Mouse (Mus musculus): ENCODE measurements around the gene Lcn12.
A peak's percentile ranks its signal among the peaks of the same experiment; 100 is the strongest.

The Lcn12 gene

DNA sequence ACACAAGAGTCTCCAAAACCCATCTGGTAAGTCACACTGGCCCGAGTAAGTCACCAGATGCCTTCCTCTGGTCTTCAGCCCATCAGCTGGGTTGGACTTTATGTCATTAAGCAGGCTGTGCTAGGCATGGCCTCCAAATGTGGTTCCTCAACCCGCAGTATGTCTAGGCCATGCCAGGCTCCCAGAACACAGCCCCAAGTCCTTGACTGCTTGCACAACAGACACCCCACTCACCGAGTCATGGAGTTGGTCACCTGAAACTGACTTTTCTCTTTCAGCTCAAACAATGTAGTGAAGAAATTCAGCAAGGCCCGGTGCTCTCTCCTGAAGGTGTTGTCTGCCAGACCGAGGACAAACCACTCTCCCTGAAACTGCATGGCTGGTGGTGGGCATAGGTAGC is 723 bp downstream of the Lcn12 start:
- DNase-seq = no peak

DNA sequence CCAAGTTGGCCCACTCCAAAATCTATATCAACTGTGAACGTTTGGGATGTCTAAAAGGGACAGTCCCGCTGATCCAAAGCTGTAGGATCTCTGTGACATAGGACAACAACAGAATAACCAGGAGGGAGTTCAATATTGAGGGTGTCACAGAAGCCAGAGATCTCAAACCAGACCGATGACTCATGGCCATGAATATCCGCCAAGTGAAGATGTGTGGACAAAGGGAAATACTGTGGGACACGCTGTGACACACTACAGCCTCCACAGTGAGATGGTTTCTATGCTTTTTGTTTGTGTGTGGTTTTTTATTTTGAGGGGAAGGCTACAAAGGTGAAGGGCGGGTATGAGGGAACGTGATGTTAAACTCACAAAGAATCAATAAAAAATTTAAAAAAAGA is 5.0 kb downstream of the Lcn12 start:
- DNase-seq = no peak

DNA sequence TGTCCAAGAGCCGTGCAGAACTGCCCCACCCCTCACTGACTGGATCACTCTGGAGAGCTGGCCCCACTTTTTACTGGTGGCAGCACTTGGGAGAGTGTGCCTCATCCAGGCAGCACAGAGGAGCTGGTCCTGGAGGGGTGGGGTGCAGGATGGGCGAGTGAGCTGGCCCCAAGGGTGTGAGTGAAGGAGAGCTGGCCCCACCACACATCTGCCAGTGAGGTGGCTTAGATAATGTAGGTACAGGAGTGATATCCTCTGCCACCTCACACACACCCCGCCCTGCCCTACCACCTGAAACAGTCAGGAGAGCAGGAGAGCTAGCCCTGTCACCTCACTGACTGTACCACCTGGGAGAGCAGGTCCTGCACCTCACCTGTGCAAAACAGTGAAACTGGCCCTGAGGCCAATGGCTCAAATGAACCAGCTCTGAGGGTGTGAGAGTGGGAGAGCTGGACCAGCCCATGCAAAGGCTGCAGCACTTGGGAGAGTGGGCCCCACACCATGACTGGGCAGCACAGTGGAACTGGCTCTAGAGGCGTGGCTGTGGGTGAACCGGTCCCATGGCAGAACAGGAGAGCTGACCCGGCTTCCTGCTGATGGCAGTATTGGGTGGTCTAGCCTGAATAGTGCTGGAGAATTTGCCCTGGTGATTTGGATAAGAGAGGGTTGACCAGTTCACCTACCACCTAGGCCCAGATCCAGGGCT is 5.6 kb downstream of the Lcn12 start:
- DNase-seq = no peak

DNA sequence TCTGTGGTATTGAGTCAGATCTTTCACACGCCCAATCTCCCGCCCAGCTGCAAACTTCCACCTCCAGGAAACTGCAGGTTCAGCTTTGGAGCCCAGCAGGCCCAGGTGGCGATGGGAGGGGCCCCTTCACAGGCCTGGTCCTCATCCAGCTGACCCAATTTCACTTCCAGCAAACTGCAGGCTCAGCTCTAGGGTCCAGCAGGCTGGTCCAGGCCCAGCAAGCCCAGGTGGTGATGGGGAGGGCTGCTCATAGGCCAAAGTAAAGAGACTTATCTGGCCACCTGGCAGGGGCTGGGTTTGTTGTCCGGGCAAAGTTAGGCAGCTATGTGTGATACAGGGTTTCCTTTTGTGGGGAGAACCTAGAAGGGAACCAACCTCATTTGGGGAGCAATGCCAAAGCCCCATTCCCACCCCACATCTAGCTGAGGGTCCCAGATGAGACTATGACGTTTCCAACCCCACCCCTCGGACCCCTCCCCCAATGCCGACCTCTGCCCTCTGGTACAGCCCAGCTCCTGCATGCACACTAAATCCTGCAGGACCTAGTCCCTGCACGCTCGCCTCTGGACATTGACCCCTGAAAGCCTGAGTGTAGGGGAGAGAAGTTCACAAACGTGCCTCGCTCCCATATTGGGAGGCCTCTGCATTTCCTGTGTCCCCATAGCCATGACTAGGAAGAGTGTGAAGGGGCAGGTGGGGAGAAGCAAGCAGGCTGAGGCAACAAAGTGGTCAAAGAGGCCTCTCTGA is 8.6 kb downstream of the Lcn12 start:
- DNase-seq = no peak

DNA sequence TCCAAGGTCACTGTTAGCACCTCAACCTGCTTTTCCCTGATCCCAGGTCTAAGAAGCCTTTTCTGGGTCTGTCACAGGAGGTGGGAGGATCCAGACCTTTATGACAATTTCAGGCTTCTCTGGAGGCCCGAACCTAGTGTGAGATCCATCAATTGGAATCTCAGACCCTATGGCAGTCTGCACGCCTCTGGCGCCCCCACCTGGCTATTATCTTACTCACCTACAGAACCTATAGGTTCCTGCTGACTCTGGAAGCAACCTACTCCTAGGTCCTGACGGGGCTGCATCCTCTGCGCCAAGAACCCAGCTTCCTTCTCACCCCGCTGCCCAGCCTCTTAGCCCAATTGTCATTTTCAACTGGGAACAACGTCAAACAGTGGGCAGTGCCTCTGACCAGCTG is 10.7 kb downstream of the Lcn12 start:
- peak; percentile 58 for DNase-seq

DNA sequence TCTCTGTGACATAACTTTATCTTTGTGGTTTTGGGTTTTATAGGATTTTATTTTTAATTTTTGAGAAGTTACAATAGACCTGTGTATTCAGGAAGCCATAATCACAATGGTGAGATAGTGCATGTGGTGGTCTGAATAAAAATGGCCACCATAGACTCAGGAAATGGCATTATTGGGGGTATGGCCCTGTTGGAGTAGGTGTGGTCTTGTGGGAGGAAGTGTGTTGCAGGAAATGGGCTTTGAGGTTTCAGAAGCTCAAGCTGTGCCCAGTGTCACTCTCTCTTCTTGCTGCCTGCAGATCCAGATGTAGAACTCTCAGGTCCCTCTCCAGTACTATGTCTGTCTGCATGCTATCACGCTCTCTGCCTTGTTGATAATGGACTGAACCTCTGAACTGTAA is 13.2 kb downstream of the Lcn12 start:
- no peak for DNase-seq

DNA sequence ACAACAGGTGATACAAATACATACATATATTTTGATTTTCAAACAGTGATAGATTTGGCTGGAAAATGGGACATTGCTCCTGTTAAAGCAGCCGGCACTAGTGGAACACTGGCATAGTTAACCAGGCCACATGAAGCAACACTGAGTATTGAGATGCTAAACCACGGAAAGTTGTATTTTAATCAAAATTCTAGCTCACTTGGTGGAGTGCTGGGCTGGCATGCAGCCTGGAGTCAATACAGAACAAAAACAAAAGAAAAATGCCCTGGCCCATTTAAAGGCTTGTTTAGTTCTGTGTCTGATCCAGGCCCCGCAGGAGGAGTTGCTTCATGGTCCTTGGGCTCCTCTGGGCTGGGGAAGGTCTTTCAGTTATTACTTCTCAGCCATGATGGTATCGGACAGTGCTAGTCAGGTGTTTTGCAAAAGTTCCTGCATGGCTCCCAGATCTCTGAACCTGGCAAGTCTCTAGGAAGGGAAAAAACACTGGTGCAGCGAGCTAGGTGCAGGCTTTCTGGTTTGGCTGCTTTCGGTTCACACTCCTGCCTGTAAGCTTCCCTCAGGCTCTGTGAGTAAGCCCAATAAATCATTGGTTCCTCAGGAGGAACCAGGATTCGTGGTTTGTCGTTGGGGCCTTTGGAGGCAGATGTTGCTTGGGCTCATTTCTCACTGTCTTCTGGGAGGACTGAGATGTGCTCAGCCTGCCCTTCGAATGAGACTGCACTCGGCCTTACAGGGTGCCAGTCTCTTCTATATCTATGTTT is 14.0 kb downstream of the Lcn12 start:
- no peak for DNase-seq

DNA sequence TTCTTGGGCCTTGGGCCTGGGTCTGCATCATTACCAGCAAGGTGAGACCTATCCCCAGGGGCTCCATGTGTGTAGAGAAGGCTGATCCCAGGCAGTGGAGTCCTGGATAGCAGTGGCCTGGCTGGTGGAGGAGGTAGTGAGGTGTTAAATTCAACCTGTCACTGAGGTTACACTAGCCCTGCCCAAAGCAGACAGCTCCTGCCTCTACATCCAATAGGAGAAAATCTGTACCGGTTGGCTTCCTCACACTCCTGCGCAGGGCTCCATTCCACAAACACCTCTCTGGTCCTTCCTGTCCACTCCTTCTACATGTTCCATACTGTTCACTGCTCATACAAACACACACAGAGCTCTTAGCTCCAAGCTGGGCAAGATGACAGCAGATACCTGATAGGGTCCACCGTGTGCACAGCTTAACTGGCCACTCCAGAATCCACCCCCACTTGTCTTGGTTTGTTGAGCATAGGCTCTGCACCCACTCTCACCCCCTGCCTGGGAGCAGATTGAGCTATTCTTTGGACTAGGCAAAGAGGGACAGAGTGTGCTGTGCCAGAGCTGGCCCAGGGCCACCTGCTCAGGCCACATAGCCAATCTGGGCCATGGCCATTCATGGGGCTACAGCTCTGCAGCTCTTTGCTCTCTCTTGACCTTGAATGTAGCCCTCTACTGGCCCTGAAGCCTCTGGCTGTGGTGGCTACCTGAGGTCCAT is 15.6 kb downstream of the Lcn12 start:
- no peak for DNase-seq

DNA sequence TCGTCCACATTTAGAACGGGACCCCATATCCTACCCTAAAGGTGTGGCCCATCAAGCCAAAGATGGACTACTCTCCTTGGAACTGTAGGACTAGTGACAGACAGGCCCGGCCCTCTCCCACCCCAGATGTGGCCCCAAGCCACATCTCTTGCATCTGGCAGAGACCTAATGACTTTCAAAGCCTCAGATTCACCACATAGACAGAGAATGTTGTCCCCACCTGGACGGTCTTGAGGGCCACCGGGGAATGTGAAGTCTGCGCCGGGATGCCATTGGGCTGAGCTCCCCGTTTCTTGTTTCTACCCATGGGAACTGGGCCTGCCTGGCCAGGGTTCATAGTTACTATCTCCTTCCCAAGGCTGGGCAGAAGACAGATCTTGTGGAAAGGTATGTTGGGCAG is 16.2 kb downstream of the Lcn12 start:
- DNase-seq = no peak

DNA sequence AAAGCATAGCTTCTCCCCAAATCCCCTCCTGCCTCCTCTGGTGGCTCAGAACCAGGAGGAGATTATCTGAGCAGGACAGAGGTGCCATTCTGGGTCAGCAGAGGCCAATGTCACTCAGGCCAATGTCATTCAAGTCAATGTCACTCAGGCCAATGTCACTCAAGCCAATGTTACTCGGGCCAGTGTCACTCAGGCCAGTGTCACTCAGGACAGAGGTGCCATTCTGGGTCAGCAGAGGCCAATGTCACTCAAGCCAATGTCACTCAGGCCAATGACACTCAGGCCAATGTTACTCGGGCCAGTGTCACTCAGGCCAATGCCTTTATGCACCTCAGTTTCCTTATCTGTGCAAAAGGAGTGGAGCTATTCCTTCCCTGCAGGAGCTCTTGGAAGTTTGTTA is 21.2 kb downstream of the Lcn12 start:
- no peak for DNase-seq

DNA sequence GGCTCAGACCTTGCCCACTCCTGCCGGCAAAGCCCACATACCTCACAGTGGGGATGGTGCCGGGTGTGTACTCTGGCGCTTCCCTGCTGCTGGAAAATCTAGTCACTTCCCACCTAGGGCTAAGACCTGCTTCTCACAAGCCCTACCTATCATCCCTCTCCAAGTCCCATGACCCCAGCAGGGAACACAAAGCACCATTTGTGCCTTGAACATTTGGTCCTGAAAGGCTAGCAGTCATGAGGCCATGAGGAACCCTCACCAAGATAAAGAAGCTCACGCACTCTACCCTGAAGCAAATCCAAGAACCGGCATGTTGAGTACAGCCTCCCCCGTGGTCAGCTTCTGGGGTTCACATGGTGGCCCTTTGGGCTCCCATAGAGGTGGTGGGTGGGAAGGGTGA is 23.7 kb downstream of the Lcn12 start, which contains the start of gene Ptgds:
Gene Ptgds (minus strand): TSS at position 78 of the 400 bp plus-strand sequence.
- no peak for DNase-seq

DNA sequence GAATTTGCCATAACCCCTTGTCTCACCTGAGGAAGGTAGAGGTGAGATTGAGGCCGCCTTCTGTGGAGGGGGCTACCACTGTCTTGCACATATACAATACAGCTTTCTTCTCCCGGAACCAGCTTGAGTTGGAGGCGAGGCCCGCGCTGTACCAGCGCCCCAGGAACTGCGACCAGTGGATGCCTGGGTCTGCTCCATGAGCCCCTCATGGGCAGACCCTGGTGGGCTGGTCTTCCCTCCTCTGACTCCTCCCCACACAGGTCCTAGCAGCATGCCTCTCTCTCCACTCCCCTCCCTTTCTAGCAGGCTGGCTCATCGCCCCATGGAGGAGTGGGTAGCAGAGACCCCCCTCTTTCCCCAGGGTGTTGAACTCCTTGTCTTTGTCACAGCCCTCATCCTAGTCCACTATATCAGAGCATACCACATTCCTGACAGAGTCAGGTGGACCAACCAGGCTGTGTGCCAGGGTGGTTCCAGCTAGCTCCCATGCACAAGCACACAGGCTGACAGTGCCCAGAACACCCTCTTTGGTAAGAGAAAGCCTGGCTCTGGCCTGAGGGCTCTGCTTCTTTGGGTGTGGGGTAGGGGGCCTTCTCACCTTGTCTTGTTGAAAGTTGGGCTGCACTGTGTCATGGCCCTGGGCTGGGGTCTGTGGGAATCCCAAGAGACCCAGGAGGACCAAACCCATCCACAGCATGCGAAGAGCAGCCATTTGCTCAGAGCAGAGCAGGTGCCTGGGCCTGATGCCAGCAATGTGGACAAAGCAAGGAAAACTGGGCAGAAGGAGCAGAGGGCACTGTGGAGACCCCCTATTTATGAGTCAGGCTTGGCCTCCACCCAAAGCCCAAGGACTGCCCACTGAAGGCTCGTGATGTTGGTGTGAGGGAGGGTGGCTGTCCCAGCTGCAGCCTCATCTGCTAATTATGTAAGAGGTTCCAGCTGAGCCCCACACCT is 24.5 kb downstream of the Lcn12 start:
- DNase-seq = no peak

DNA sequence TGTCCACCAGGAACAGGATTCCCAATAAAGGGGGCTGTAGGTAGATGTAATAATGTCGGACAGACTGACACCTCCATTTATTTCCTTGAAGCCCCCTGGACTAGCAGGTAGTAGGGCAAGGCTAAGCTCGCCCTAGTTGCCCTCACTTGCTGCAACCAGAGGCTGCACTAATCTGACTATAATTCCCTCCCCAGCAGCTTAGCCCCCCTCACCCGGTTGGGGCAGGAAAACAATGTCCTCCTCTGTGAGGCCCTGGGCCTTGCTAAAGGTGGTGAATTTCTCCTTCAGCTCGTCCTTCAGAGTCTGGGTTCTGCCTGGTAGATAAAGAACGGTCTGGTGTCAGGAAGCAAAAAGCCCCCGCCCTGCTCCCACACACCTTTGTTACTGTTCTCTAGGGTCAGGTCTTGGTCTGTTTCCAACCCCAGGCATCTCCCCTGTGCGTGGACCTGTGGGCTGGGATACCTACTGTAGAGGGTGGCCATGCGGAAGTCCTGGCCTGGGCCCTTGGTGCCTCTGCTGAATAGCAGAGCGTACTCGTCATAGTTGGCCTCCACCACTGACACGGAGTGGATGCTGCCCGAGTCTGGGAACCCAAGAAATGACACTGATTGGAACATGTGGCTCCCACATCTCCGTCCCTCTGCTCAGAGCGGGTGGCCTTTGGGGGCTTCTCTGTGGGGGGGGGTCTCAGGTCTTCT is 26.0 kb downstream of the Lcn12 start:
- no peak for DNase-seq

DNA sequence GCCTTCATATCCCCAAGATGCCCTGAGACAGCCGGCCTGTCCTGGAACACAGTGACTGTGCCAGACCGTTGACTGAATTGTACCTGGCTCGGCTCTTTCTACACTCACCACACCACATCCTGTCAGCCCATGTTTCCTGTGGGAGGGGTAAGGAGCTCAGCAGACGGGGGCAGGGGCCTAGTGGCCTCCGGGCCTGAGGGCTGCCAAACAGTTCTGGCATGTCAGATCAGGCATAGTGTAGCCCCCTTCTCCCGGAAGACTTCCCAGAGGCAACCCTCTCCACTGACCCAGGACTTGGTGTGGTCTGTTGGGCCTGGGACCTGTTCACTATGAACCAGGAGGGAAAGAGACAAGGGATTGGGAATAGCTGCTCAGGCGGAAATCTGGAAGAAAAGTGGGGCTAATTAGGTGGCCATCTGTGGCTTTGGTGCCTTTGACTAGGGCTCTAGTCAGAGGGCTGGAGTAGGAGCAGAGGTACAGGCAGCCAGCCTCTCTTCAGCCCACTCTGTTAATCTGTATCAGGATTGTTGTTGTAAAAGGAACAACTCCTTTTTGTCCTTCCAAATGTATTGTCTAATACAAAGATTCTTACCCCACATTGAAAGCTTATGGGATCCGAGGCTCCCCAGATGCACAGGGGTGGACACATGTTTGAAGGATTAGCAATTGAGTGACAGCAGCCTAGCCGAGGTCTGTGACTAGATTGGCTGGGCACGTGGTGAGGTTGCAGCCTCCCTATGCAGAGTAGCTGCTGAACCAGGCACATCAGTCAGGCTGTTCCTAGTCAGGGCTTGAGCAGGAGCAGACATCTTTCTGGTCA is 27.7 kb downstream of the Lcn12 start:
- peak; percentile 14 for DNase-seq

DNA sequence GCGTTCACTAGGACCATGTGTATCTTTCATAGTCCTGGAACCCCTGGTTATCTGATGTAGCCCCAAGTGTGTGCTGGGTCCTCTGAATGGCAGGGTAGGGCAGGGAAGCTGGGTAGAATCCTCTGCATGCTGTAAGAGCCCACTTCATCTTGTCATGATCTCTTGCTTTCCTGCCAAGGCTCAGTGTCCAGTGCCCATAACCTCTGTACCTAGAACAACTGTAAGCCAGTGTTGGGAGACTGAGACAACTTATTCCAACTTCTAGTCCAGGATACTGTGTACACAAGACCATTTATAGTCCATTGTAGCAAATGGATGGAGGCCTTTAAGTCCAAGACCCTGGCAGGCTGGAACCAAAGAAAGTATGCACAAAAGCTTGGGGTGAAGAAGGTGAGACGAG is 28.5 kb downstream of the Lcn12 start:
- DNase-seq = no peak

DNA sequence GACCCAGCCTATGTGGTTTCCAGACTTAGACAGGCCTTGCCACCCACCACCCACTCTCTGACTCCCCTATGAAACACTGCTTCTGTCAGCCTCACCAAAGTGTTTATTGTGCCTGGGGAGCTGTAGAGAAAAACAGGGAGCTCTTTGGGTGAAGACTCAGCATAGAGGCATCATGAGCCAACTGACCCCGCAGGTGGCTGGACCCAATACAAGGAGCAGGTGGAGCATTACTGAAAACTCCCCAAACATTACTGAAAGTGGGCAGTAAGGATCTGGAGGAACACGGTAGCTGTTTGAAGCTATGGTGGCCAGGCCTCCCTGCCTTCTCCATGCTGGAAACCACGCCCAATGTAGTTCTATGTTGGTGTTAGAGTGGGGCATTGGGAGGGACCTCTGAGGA is 30.1 kb downstream of the Lcn12 start:
- no peak for DNase-seq

DNA sequence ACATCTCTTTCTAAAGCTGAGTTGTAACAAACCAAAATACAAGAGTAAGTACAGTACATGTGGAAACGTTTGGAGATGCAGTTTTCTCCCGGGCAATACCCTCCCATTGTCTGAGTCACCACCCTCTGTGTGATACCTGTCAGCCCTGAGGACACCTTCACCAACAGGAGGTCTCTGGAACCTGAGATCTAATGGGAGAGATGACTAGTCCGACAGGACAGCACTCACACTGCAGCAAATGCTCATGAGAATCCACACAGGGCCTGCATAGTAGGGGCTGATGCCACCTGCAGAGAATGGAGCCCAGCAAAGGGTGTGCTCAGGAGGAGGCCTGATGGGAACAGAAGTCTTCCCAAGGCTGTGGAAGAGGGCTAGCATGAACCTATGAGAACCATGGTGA is 32.3 kb downstream of the Lcn12 start:
- DNase-seq = no peak

DNA sequence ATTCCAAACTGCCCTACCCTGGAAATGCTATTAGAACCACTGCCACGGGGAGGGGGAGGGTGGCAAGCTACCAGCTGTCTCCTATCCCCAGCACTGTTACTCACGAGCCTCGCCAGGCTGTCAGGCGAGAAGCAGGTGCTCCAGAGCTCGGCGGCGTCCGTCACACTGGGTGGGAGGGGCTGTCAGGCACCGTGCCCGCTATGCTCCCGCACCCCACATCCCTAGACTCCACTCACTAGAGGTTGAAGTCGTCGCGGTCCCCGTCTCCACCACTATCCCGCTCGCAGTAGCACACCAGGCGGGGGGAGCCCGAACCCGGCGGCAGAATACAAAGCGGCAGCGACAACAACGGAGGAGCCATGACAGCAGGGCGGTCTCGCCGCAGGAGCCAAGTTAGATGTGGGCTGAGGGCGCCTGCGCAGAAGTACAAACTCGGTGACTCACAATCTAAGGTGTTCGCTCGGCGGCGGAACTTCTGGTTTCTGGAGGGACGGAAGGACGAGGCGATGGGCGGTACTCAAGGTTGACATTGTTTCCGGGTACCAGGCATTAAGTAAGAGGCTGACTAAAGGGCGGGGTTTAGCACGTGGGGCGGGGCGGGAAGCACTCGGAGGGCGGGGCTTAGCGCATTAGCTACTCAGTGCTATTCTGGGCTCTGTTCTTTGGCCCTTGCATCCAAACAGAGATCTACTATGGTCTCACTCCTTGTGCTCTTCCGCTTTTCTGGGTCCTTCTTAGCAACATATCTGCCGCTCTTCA is 33.0 kb downstream of the Lcn12 start, which contains the start of gene Paxx:
Gene Paxx (minus strand): TSS at position 544 of the 759 bp plus-strand sequence.
- peak; percentile 94 for DNase-seq

DNA sequence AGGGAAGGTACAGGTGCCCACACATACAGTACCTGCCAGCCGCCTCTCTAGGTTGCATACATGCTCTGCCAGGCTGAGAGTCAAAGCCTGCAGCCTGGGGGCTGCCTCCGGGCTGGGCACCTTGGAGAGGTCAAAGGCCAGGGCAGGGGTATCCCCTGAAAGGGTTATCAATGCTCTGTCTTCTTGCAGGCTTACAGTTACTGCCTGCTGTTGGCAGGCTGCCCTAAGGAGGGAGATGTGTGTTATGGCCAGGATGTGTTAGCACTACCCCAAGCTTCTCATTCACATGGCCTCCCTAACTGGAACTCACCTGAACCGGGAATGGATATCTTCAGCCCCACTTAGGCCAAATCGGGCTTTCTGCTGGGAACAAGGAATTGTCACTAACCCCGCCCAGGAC is 33.6 kb downstream of the Lcn12 start:
- no peak for DNase-seq

DNA sequence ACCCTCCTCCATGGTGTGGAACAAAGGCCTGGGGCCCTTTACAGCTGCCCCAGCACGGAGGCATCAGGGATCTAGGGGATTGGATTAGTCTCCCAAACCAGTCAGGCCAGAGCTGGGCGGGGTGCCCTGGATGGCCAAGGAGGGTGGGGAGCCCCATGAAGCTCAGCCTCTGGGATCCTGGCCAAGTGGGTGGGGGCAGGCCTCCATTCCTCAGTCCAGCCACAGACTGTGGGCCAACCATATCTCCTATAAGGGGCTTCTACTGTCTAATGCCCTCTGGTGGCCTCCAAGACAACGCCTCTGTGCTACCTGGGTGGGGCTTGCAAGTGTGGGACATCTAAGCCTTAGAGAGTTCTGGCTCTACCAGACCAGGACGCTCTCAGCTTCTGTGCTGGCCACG is 34.8 kb downstream of the Lcn12 start:
- DNase-seq = no peak
